In genomic region chr10:14057841-14058605, GRCm38 (mm10) we compare ENCODE assay signal across 15 mouse cellular contexts.
DNase-seq lines count a peak whose midpoint lies in the region; ATAC-seq and TF ChIP-seq lines count a peak whose summit lies in the region.
"Had no signal": no experiment of that assay in that cellular context is flagged by ENCODE, and none has a peak within 500 bp of the region (broad histone marks: within the 10 kb centered on the region; RNA-seq: fewer than 3 reads in every experiment).

No protein-coding gene starts in this region.

- no peak overlapping the region for H3K9ac ChIP-seq in heart, postnatal 0 days (replicated peaks; ENCODE audit: low read depth, low read length)
- no peak overlapping the region for H3K9ac ChIP-seq in heart, embryonic 11.5 days (ENCODE audit: low read depth, low read length)
- H3K9ac ChIP-seq: liver, embryonic 14.5 days; midbrain, embryonic 13.5 days; neural tube, embryonic 12.5 days had no signal

- H3K4me2 ChIP-seq in heart, postnatal 0 days (ENCODE audit: low read depth, low read length), result no peak overlapping the region
- H3K4me2 ChIP-seq in heart, embryonic 11.5 days, result no peak overlapping the region
- H3K4me2 ChIP-seq: midbrain, embryonic 13.5 days had no signal

- no peak for TF ChIP-seq CTCF in heart, postnatal 0 days (IDR thresholded peaks at IDR 0.05; ENCODE audit: low read depth)
- no peak for TF ChIP-seq CTCF in spleen, adult 2 months (IDR thresholded peaks at IDR 0.05; ENCODE audit: extremely low read depth, insufficient read depth, insufficient read length, insufficient replicate concordance)

- WGBS in heart, postnatal 0 days, result 87% methylated on average over 11 of the region's 11 CpGs
- 83% methylated on average over 11 of the region's 11 CpGs for WGBS in heart, embryonic 11.5 days (ENCODE audit: insufficient replicate concordance)
- WGBS in spleen, adult 2 months, result 66% methylated on average over 11 of the region's 11 CpGs

- no peak overlapping the region for H3K4me3 ChIP-seq in heart, postnatal 0 days (ENCODE audit: low read depth, low read length)
- H3K4me3 ChIP-seq in heart, embryonic 11.5 days (ENCODE audit: low read depth, low read length), result no peak overlapping the region
- H3K4me3 ChIP-seq in spleen, adult 2 months (ENCODE audit: extremely low read depth, insufficient read depth, insufficient read length), result no peak overlapping the region
- H3K4me3 ChIP-seq in brown adipose tissue, adult 24 weeks (ENCODE audit: insufficient read depth, low read depth, low read length), result no peak overlapping the region
- H3K4me3 ChIP-seq: heart, embryonic 10.5 days; midbrain, embryonic 13.5 days; neural tube, embryonic 12.5 days had no signal

- peaks cover 36% of the 10 kb centered on the region for H3K4me1 ChIP-seq in heart, postnatal 0 days (ENCODE audit: control insufficient read depth, insufficient read depth)
- peaks cover 25% of the 10 kb centered on the region for H3K4me1 ChIP-seq in heart, embryonic 11.5 days (ENCODE audit: control insufficient read depth, insufficient read depth, low read length)
- peaks cover 42% of the 10 kb centered on the region for H3K4me1 ChIP-seq in spleen, adult 2 months (ENCODE audit: control insufficient read depth, insufficient read depth, insufficient read length)
- peaks cover 18% of the 10 kb centered on the region for H3K4me1 ChIP-seq in brown adipose tissue, adult 24 weeks (ENCODE audit: control insufficient read depth, insufficient read depth, insufficient read length, low read length)

- no peaks in the 10 kb centered on the region for H3K36me3 ChIP-seq in heart, postnatal 0 days (replicated peaks; ENCODE audit: control insufficient read depth, insufficient read depth, low read length)
- no peaks in the 10 kb centered on the region for H3K36me3 ChIP-seq in heart, embryonic 11.5 days (ENCODE audit: control insufficient read depth, insufficient read depth, low read length)
- H3K36me3 ChIP-seq in spleen, adult 2 months (ENCODE audit: control insufficient read depth, insufficient read depth, low read length), result no peaks in the 10 kb centered on the region
- H3K36me3 ChIP-seq: heart, embryonic 10.5 days; midbrain, embryonic 13.5 days; neural tube, embryonic 12.5 days had no signal

- H3K27me3 ChIP-seq in heart, postnatal 0 days (ENCODE audit: control insufficient read depth, insufficient read depth, low read length), result no peaks in the 10 kb centered on the region
- H3K27me3 ChIP-seq in heart, embryonic 11.5 days (ENCODE audit: control insufficient read depth, insufficient read depth, low read length), result no peaks in the 10 kb centered on the region
- H3K27me3 ChIP-seq in spleen, adult 2 months (ENCODE audit: control insufficient read depth, insufficient read depth, low read length), result no peaks in the 10 kb centered on the region
- H3K27me3 ChIP-seq: midbrain, embryonic 13.5 days; neural tube, embryonic 12.5 days had no signal

- H3K9me3 ChIP-seq in heart, postnatal 0 days (replicated peaks; ENCODE audit: control insufficient read depth, low read length), result no peaks in the 10 kb centered on the region
- H3K9me3 ChIP-seq in heart, embryonic 11.5 days (replicated peaks; ENCODE audit: control insufficient read depth, low read length), result no peaks in the 10 kb centered on the region
- H3K9me3 ChIP-seq: heart, embryonic 10.5 days; midbrain, embryonic 13.5 days; neural tube, embryonic 12.5 days had no signal

- no peak for TF ChIP-seq EP300 in heart, postnatal 0 days (IDR thresholded peaks at IDR 0.05; ENCODE audit: low read depth)

- TF ChIP-seq POLR2A in spleen, adult 2 months (IDR thresholded peaks at IDR 0.05; ENCODE audit: low read depth, low read length), result no peak

- peak overlapping the region; percentile 77; the same call in 1 of the 2 replicates for H3K27ac ChIP-seq in heart, postnatal 0 days (ENCODE audit: low read depth)
- no peak overlapping the region for H3K27ac ChIP-seq in heart, embryonic 11.5 days (ENCODE audit: low read depth, low read length)
- peak overlapping the region; percentile 73 for H3K27ac ChIP-seq in spleen, adult 2 months (ENCODE audit: insufficient read depth, low read length)
- H3K27ac ChIP-seq in brown adipose tissue, adult 24 weeks (replicated peaks; ENCODE audit: low read depth, low read length), result peak overlapping the region; percentile 37; the same call in 1 of the 2 replicates
- H3K27ac ChIP-seq: liver, embryonic 14.5 days had no signal

- no peak for ATAC-seq in heart, postnatal 0 days (ENCODE audit: insufficient read depth, low read depth)
- no peak for ATAC-seq in heart, embryonic 11.5 days (replicated peaks; ENCODE audit: insufficient number of reproducible peaks, low FRiP score, low TSS enrichment)

- DNase-seq in heart, postnatal 0 days (ENCODE audit: low spot score), result no peak
- no peak for DNase-seq in spleen, adult 2 months (ENCODE audit: low read depth in 1 of 2, low spot score in 2 of 2)
- no peak for DNase-seq in spleen, postnatal 36 days (ENCODE audit: low spot score in 2 of 2)
- no peak for DNase-seq in neural tube, embryonic 10.5 days (ENCODE audit: extremely low spot score, low spot score)
- DNase-seq in frontal cortex, adult 2 months (ENCODE audit: extremely low spot score in 1 of 2, low spot score in 1 of 2), result no peak
- DNase-seq: adrenal gland, postnatal 14 days; cerebellum, postnatal 25 days; lung, postnatal 14 days; thymus, adult 18-20 months had no signal
